Mouse (Mus musculus): Measurements from ENCODE around the gene C1galt1. TPM values are rescaled to one million over a fixed set of nuclear protein-coding genes. Genes with fewer than 3 reads are reported as not detected.

The C1galt1 gene
- polyA plus RNA-seq, 1 experiment from 2014 or later = 3.9 TPM

DNA sequence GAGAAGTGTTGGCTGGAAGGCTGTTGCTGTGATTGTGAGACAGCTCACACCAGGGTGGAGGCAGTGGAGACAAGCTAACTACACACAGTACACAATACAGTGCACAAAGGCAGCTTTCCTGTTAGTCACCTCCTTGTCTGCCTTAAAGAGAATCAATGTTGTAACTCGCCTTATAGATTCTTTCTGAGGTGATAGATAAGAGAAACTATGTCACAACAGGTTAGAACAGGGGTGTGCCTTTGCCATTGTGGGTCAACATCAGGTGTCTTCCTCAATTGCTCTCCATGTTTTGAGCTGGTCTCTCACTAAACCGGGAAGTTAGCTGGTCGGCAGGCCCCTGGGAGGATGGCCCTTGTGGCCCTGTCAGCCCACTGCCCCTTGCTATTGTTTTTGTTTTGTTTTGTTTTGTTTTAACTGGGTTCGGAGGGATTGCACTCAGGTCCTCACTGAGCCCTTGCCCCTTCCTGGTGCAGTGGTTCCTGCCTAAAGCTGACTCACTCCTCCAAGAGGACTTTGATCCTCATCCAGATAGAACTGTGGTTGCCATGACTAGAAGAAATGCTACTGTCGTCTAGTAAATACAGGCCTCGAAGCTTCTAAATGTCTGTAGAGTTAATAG, 3.4 kb downstream of the C1galt1 start:
- Histone ChIP-seq H3K36me3 (replicated peaks; ENCODE audit: insufficient read depth, low read length) (0 out of 2 replicates have a peak, but pooled peaks cover 3% of the 10 kb centered on the region), H3K4me3 (ENCODE audit: low read depth, low read length) (peak overlapping the region; percentile 30), H3K27me3 (ENCODE audit: insufficient read depth, low read length) (no peaks in the 10 kb centered on the region), H3K9me3 (ENCODE audit: low read length) (no peaks in the 10 kb centered on the region), H3K4me2 (ENCODE audit: low read depth, low read length) (peak overlapping the region; percentile 64), H3K4me1 (ENCODE audit: insufficient read depth) (peaks cover 27% of the 10 kb centered on the region), H3K9ac (replicated peaks) (peak overlapping the region; percentile 39), H3K27ac (ENCODE audit: low read depth) (peak overlapping the region; percentile 76)
- WGBS (ENCODE audit: insufficient replicate concordance) = 27% methylated on average over 6 of the region's 6 CpGs
- DNase-seq = peak; percentile 21
- TF ChIP-seq EP300 (IDR thresholded peaks at IDR 0.05; ENCODE audit: low read depth) (no peak), CTCF (IDR thresholded peaks at IDR 0.05; ENCODE audit: low read depth) (no peak)
- ATAC-seq = no peak

DNA sequence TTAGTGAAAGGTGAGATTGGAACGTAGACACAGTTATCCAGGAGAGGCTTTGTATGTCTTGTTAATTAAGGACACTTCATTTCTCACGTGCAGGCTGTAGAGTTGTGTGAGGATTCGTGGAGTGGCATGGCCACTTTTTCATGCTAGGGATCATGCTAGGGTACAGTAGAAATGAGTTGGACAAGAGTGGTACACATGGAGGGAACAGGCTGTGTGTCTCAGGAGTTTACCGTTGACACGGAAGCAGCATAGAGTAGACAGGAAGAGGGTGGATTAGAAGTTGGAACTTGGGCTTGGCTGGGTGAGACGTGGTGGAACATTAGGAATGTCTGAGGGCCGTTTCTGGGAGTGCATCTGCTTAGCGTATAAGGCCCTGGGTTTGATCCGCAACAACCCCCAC, 4.1 kb downstream of the C1galt1 start:
- 72% methylated on average over 9 of the region's 9 CpGs for WGBS (ENCODE audit: insufficient replicate concordance)
- peak overlapping the region; percentile 64 for H3K4me2 ChIP-seq (ENCODE audit: low read depth, low read length)
- no peak overlapping the region for H3K9ac ChIP-seq (replicated peaks)
- ATAC-seq (no peak), DNase-seq (no peak)
- no peaks in the 10 kb centered on the region for H3K9me3 ChIP-seq (ENCODE audit: low read length)
- TF ChIP-seq CTCF (IDR thresholded peaks at IDR 0.05; ENCODE audit: low read depth) = no peak
- TF ChIP-seq EP300 (IDR thresholded peaks at IDR 0.05; ENCODE audit: low read depth) = no peak
- peaks cover 27% of the 10 kb centered on the region for H3K4me1 ChIP-seq (ENCODE audit: insufficient read depth)
- no peak overlapping the region for H3K4me3 ChIP-seq (ENCODE audit: low read depth, low read length)
- H3K36me3 ChIP-seq (replicated peaks; ENCODE audit: insufficient read depth, low read length) = 0 out of 2 replicates have a peak, but pooled peaks cover 3% of the 10 kb centered on the region
- H3K27ac ChIP-seq (ENCODE audit: low read depth) = peak overlapping the region; percentile 76
- H3K27me3 ChIP-seq (ENCODE audit: insufficient read depth, low read length) = no peaks in the 10 kb centered on the region

DNA sequence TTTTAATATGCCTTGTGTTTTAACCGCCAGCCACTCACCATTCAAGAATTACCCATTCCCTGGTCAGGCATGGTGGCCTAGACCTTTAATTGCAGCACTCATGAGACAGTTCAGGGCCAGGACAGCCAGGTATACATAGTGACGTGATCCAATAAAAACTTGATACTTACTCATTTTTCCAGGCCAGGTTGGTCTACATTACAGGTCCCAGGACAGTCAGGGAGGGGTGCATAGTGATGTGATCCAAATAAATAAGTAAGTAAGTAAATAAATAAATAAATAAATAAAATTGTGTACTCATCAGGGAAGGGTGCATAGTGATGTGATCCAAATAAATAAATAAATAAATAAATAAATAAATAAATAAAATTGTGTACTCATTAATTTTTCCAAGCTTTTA, 6.4 kb downstream of the C1galt1 start:
- 0 out of 2 replicates have a peak, but pooled peaks cover 3% of the 10 kb centered on the region for H3K36me3 ChIP-seq (replicated peaks; ENCODE audit: insufficient read depth, low read length)
- no peak overlapping the region for H3K4me2 ChIP-seq (ENCODE audit: low read depth, low read length)
- H3K4me1 ChIP-seq (ENCODE audit: insufficient read depth) = peaks cover 28% of the 10 kb centered on the region
- TF ChIP-seq EP300 (IDR thresholded peaks at IDR 0.05; ENCODE audit: low read depth) (no peak), CTCF (IDR thresholded peaks at IDR 0.05; ENCODE audit: low read depth) (no peak)
- no peaks in the 10 kb centered on the region for H3K9me3 ChIP-seq (ENCODE audit: low read length)
- H3K4me3 ChIP-seq (ENCODE audit: low read depth, low read length) = no peak overlapping the region
- no peak overlapping the region for H3K27ac ChIP-seq (ENCODE audit: low read depth)
- WGBS (ENCODE audit: insufficient replicate concordance) = 92% methylated on average over 2 of the region's 2 CpGs
- H3K27me3 ChIP-seq (ENCODE audit: insufficient read depth, low read length) = no peaks in the 10 kb centered on the region
- DNase-seq (no peak), ATAC-seq (no peak)
- H3K9ac ChIP-seq (replicated peaks) = no peak overlapping the region

DNA sequence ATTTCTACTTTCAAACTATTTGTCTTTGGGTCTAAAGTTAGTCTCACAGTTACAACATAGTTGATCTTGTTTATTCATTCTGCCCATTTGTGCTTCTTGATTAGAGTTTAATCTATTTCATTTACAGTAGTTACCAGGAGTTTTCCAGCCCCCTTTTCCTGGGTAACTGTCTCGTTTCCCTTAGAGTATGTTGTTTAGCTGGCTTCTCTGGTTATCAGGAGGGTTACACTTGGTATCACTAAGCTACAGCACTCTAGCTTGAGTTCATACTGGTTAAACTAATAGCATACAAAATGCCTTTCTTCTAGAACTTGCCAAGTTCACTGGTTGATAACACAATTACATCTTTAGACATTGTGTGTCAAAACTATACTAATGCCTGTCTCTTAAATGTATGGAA, 8.3 kb downstream of the C1galt1 start:
- Histone ChIP-seq H3K4me2 (ENCODE audit: low read depth, low read length) (no peak overlapping the region), H3K9ac (replicated peaks) (no peak overlapping the region), H3K4me1 (ENCODE audit: insufficient read depth) (peaks cover 27% of the 10 kb centered on the region), H3K9me3 (ENCODE audit: low read length) (no peaks in the 10 kb centered on the region), H3K27me3 (ENCODE audit: insufficient read depth, low read length) (no peaks in the 10 kb centered on the region), H3K27ac (ENCODE audit: low read depth) (0 out of 2 replicates have a peak overlapping the region, but pooled peaks have one; percentile 34), H3K36me3 (replicated peaks; ENCODE audit: insufficient read depth, low read length) (no peaks in the 10 kb centered on the region), H3K4me3 (ENCODE audit: low read depth, low read length) (no peak overlapping the region)
- DNase-seq = no peak
- no peak for ATAC-seq
- TF ChIP-seq EP300 (IDR thresholded peaks at IDR 0.05; ENCODE audit: low read depth) (peak; percentile 66), CTCF (IDR thresholded peaks at IDR 0.05; ENCODE audit: low read depth) (no peak)
- 39% methylated on average over 1 of the region's 1 CpGs for WGBS (ENCODE audit: insufficient replicate concordance)

DNA sequence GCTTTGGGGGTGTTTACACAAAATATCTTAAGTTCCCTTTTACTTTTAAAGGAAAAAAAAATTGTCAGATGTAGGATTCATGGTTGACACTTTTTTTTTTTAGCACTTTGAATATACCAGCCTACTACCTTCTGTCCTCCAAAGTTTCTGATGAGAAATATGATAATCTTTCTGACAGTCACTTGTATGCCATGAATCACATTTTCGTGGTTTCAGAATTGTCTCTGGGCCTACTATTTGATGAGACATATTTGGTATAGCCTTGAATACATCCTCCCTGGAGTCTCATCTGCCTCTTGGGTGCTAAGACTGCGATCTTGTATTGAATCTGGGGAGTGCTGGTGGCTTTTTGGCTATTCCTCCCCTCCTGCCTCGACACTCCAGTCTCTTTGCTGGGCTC, 8.8 kb downstream of the C1galt1 start:
- Histone ChIP-seq H3K4me3 (ENCODE audit: low read depth, low read length) (no peak overlapping the region), H3K9me3 (ENCODE audit: low read length) (no peaks in the 10 kb centered on the region), H3K4me2 (ENCODE audit: low read depth, low read length) (no peak overlapping the region), H3K36me3 (replicated peaks; ENCODE audit: insufficient read depth, low read length) (no peaks in the 10 kb centered on the region), H3K27me3 (ENCODE audit: insufficient read depth, low read length) (no peaks in the 10 kb centered on the region), H3K4me1 (ENCODE audit: insufficient read depth) (peaks cover 23% of the 10 kb centered on the region), H3K9ac (replicated peaks) (no peak overlapping the region), H3K27ac (ENCODE audit: low read depth) (no peak overlapping the region)
- no peak for TF ChIP-seq CTCF (IDR thresholded peaks at IDR 0.05; ENCODE audit: low read depth)
- TF ChIP-seq EP300 (IDR thresholded peaks at IDR 0.05; ENCODE audit: low read depth) = no peak
- DNase-seq = no peak
- ATAC-seq = no peak
- 69% methylated on average over 3 of the region's 3 CpGs for WGBS (ENCODE audit: insufficient replicate concordance)

DNA sequence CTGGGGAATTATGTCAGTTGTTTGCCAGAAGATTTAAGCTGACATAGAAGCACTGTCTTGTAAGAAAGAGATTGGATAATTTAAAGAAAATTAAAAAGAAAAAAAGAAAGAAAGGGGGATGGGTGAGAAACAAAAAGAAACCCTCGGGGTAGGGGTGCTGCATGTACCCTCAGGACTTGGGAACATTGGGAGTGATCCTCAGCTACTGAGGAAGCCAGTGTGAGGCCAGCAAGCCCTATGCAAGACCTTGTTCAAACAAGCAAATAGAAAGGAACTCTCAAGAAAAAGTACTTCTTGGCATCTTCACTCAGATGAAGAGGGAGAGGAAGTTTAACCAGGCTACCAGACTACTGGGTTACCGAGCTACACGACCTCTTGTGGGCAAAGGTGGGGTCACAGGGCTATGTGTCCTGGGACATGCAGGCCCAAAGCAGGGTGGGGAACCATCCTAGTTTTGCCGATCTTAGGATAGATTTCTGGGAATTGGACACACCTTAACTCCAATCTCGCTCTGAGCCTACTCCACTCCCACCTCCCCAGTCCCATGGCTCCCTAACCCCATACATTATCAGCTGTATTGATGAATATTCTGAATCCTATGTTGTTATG, 12.1 kb downstream of the C1galt1 start:
- TF ChIP-seq CTCF (IDR thresholded peaks at IDR 0.05; ENCODE audit: low read depth) (peak; percentile 54), EP300 (IDR thresholded peaks at IDR 0.05; ENCODE audit: low read depth) (no peak)
- WGBS (ENCODE audit: insufficient replicate concordance) = 49% methylated on average over 5 of the region's 5 CpGs
- Histone ChIP-seq H3K36me3 (replicated peaks; ENCODE audit: insufficient read depth, low read length) (no peaks in the 10 kb centered on the region), H3K27me3 (ENCODE audit: insufficient read depth, low read length) (no peaks in the 10 kb centered on the region), H3K4me1 (ENCODE audit: insufficient read depth) (peaks cover 12% of the 10 kb centered on the region), H3K4me2 (ENCODE audit: low read depth, low read length) (no peak overlapping the region), H3K27ac (ENCODE audit: low read depth) (no peak overlapping the region), H3K9me3 (ENCODE audit: low read length) (no peaks in the 10 kb centered on the region), H3K4me3 (ENCODE audit: low read depth, low read length) (no peak overlapping the region), H3K9ac (replicated peaks) (no peak overlapping the region)
- DNase-seq (peak; percentile 39), ATAC-seq (peak; percentile 64; the same call in 1 of the 2 replicates)

Data from liver, postnatal 0 days (tissue).